Mouse (Mus musculus) intestine, embryonic 16.5 days (tissue): ENCODE data around the gene Cd3eap. TPM values are rescaled to one million over a fixed set of nuclear protein-coding genes. Genes with fewer than 3 reads are reported as not detected.

Experiments
- ATAC-seq: fragments of 200-750 bp; cut with Nextera tagmentation; 2 replicates; pipeline ENCODE4 v1.8.0; 2017; ENCODE audit warnings: moderate TSS enrichment, moderate library complexity
- H3K27ac ChIP-seq: fragments of 300-500 bp; sonication (generic); 2 replicates; pipeline ENCODE4 v1.5.1; 2014; ENCODE audit warnings: mild to moderate bottlenecking, low read length
- H3K27me3 ChIP-seq: fragments of 300-500 bp; sonication (generic); replicated peaks from 2 replicates; pipeline ENCODE4 v1.6.1; 2014; ENCODE audit warnings: low read length, control low read depth, mixed read lengths; ENCODE audit not compliant: control insufficient read depth, insufficient read depth
- H3K36me3 ChIP-seq: fragments of 300-500 bp; sonication (generic); 2 replicates; pipeline ENCODE4 v1.6.1; 2014; ENCODE audit warnings: low read length, control low read depth; ENCODE audit not compliant: control insufficient read depth, insufficient read depth
- H3K4me1 ChIP-seq: fragments of 300-500 bp; sonication (generic); 2 replicates; pipeline ENCODE4 v1.6.1; 2014; ENCODE audit warnings: low read length, control low read depth, mixed read lengths; ENCODE audit not compliant: control insufficient read depth, insufficient read depth
- H3K4me2 ChIP-seq: fragments of 300-500 bp; sonication (generic); 2 replicates; pipeline ENCODE4 v1.6.1; 2014; ENCODE audit warnings: low read depth, low read length, control low read depth
- H3K4me3 ChIP-seq: fragments of 300-500 bp; sonication (generic); 2 replicates; pipeline ENCODE4 v1.5.1; 2014; ENCODE audit warnings: mild to moderate bottlenecking, low read length
- H3K9ac ChIP-seq: fragments of 300-500 bp; sonication (generic); 2 replicates; pipeline ENCODE4 v1.6.1; 2014; ENCODE audit warnings: low read depth, low read length
- H3K9me3 ChIP-seq: fragments of 300-500 bp; sonication (generic); 2 replicates; pipeline ENCODE4 v1.6.1; 2016; ENCODE audit warnings: low read length, control low read depth; ENCODE audit not compliant: control insufficient read depth
- WGBS: fragments of 180-500 bp; shearing (Covaris S2); extraction: QIAGEN DNeasy Blood & Tissue Kit; methylation state at CpG from one replicate; pipeline ENCODE4 v1.1.7; 2014; 5-methylcytosine and 5-hydroxymethylcytosine counted together
- polyA plus RNA-seq: library from polyadenylated mRNA; unstranded; fragments of >200 nt; fragmentation: Nextera tagmentation; extraction: Ambion mirVana; gene quantifications from 2 replicates; pipeline ENCODE4 v1.2.1, GENCODE M21; 2015

The Cd3eap gene
- 19.1 and 24.3 TPM in 2 replicates for polyA plus RNA-seq

DNA sequence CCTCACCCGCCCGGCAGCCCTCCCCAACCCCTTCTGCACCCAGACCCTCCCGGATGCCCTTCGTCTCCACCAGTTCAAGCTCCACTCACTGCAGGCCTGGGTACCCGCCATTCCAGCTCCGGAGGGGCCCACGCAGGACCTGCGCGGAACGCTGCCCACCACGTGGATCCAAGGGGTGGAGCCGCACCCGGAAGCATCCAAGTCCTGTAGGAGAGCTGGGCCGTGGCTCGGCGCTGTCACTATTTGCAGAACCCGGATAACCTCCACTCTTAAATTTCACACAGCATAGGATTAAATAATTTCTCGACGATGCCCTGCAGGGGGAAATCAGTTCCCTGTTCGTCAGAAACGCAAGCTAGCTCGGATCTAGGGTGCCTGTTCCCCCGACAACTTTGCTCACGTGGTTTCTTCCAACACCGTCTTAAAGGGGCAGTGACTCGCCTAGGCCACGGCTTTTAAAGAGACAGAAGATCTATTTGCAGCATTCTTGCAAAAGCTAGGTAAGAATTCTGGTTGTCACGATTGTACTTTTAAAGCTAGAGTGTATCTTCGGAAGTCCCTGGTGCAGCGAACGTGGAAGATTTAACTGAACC lies at the start of gene Cd3eap, which contains the start of gene Ppp1r13l:
Gene Cd3eap (minus strand): TSS at position 185 of the 593 bp plus-strand sequence.
Gene Ppp1r13l (plus strand): TSS at position 451 of the 593 bp plus-strand sequence.
- Histone ChIP-seq H3K4me3 (peak within 1 kb of the TSS; percentile 68), H3K27me3 (no peaks in the 10 kb centered on the region), H3K4me1 (peaks cover 30% of the 10 kb centered on the region), H3K9me3 (no peaks in the 10 kb centered on the region), H3K36me3 (peaks cover 9% of the 10 kb centered on the region; the same call in 1 of the 2 replicates), H3K9ac (peak within 1 kb of the TSS; percentile 73), H3K4me2 (peak within 1 kb of the TSS; percentile 98), H3K27ac (peak within 1 kb of the TSS; percentile 64)
- ATAC-seq: peak; percentile 64
- WGBS: under 1% methylated on average over 31 of the region's 31 CpGs

- ATAC-seq: peak; percentile 54; the same call in 1 of the 2 replicates
- Histone ChIP-seq H3K36me3 (no peaks in the 10 kb centered on the region), H3K4me1 (0 out of 2 replicates have a peak, but pooled peaks cover 3% of the 10 kb centered on the region), H3K27me3 (peaks cover 17% of the 10 kb centered on the region), H3K4me2 (peak overlapping the region; percentile 13; the same call in 1 of the 2 replicates), H3K27ac (no peak overlapping the region), H3K9me3 (0 out of 2 replicates have a peak, but pooled peaks cover 4% of the 10 kb centered on the region), H3K9ac (no peak overlapping the region), H3K4me3 (no peak overlapping the region)
- 2% methylated on average over 19 of the region's 19 CpGs for WGBS
Measured at GRCm38 (mm10) chr7:19405417-19405816, 46.1 kb upstream of the Cd3eap start.

- no peak for ATAC-seq
- H3K27ac ChIP-seq: no peak within 1 kb of the TSS
- 0 out of 2 replicates have a peak, but pooled peaks cover 4% of the 10 kb centered on the region for H3K9me3 ChIP-seq
- H3K4me3 ChIP-seq: peak within 1 kb of the TSS; percentile 70
- H3K4me2 ChIP-seq: peak within 1 kb of the TSS; percentile 99
- peaks cover 8% of the 10 kb centered on the region for H3K4me1 ChIP-seq
- WGBS: 45% methylated on average over 7 of the region's 7 CpGs
- H3K27me3 ChIP-seq: peaks cover 17% of the 10 kb centered on the region
- H3K36me3 ChIP-seq: no peaks in the 10 kb centered on the region
- H3K9ac ChIP-seq: peak within 1 kb of the TSS; percentile 69
Measured at GRCm38 (mm10) chr7:19404476-19404875, 45.2 kb upstream of the Cd3eap start, which contains the start of gene Ckm. Gene Ckm (plus strand): TSS chr7:19404776.

DNA sequence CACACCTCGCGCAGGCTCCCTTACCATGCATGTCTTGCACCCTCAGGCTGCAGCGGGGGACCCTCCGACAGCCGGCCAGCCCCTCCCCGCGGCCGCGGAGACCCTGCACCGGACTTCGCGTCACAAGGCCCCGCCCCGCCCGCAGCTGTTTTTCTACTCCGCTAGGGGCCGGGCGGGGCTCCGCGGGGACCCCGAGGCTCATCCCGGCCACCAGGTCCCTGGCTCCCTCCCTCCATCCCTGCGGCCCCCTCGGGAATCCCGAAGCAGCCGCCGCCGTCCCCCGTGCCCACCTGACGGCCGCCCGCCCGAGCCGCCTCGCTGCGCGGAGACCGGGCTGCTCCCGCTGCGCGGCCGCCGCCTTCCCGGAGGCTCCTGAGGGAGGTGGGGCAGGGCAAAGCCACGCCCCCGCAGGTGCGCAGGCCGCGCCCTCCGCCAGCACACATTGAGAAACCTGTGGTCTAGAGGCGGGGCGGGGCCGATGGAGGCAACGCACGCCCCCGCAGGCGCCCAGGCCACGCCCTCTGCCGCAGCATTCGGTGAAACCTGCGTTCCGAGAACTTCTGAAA lies 44.5 kb upstream of the Cd3eap start, which contains the start of gene Klc3:
Gene Klc3 (minus strand): TSS at position 374 of the 566 bp plus-strand sequence.
- Histone ChIP-seq H3K4me3 (peak within 1 kb of the TSS; percentile 70), H3K27me3 (peaks cover 17% of the 10 kb centered on the region), H3K9me3 (0 out of 2 replicates have a peak, but pooled peaks cover 4% of the 10 kb centered on the region), H3K4me2 (peak within 1 kb of the TSS; percentile 99), H3K36me3 (no peaks in the 10 kb centered on the region), H3K27ac (no peak within 1 kb of the TSS), H3K9ac (peak within 1 kb of the TSS; percentile 69), H3K4me1 (peaks cover 11% of the 10 kb centered on the region)
- under 1% methylated on average over 62 of the region's 62 CpGs for WGBS
- ATAC-seq: peak; percentile 86

GRCm38 (mm10) chr7:19402535-19403112 lies 43.3 kb upstream of the Cd3eap start:
- ATAC-seq: no peak
- Histone ChIP-seq H3K27me3 (peaks cover 17% of the 10 kb centered on the region), H3K4me2 (no peak overlapping the region), H3K4me3 (no peak overlapping the region), H3K9ac (no peak overlapping the region), H3K9me3 (0 out of 2 replicates have a peak, but pooled peaks cover 4% of the 10 kb centered on the region), H3K27ac (no peak overlapping the region), H3K36me3 (no peaks in the 10 kb centered on the region), H3K4me1 (peaks cover 11% of the 10 kb centered on the region)
- WGBS: 84% methylated on average over 9 of the region's 9 CpGs

DNA sequence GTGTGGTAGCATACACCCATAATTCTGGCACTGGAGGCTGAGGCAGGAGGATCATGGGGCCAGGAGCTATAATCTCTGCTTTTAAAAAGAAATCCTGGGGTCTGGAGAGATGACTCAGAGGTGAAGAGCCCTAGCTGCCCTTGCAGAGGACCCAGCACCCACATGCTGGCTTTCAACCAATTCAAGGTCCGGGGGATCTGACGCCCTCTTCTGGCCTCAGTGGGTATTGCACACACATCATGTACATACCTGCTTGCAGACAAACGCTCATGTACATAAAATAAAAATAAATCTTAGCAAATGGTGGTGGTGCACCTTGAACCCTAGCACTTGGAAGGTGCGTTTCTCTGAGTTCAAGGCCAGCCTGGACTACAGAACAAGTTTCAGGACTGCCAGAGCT lies 41.7 kb upstream of the Cd3eap start:
- Histone ChIP-seq H3K4me1 (peaks cover 11% of the 10 kb centered on the region), H3K36me3 (no peaks in the 10 kb centered on the region), H3K9ac (no peak overlapping the region), H3K9me3 (0 out of 2 replicates have a peak, but pooled peaks cover 4% of the 10 kb centered on the region), H3K4me3 (no peak overlapping the region), H3K27ac (no peak overlapping the region), H3K4me2 (no peak overlapping the region), H3K27me3 (peaks cover 17% of the 10 kb centered on the region)
- WGBS: 81% methylated on average over 4 of the region's 4 CpGs
- ATAC-seq: no peak

DNA sequence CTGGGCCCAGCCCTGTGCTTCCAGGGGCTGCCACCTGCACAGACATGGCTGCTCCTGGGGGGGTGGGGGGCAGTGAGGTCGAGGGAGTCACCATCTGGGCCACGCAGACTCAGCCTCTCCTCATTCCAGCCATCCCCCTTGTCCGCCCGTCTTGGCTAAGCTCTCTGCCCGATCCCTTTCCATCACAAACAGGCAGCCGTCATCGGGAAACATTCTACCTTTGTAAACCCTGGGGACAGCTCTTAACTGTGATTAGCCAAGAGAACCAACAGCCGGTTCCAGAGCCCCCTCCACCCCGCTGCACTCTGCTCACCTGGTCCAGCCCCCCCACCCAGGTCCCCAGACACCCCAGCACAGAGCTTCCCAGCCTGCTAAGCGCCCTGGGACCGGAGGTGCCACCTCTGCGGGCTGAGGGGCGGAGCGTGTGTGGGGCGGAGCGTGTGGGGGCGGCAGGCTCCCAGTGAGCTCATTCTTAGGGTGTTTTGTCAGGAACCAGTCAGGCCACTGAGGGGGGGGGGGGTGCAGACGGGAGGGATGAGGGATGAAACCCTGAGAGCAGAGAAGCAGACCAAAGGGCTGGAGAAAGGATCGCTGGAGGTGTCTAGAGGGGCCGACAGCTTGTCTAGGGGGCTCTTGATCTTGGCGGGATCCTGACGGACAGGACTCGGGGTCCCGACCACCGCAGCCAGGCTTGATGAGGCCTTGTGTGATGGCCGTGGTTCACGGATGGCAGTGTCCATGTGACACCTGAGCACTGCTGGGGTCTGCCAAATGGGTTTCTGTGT lies 40.4 kb upstream of the Cd3eap start:
- H3K27ac ChIP-seq: no peak overlapping the region

DNA sequence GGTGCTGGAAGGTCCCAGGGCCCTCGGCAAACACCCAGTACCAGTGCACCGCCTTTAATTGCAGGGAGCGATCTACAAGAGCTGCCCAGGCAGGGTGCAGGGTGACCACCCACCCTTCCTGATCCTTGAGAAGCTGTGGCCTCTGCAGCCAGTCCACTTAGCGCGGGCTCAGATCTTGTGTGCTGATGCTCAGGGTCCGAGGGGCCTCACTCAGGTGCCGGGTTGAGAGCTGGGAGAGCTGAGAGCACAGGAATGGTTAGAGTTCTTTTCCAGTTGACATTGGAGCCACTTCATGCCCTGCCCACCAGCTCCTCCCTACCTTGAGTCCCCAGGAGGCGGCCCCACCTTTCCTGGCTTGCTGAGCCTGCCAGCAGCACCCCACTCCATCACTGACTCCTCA lies 35.2 kb upstream of the Cd3eap start:
- no peak overlapping the region for H3K27ac ChIP-seq
- no peaks in the 10 kb centered on the region for H3K27me3 ChIP-seq
- no peak overlapping the region for H3K9ac ChIP-seq
- 84% methylated on average over 8 of the region's 8 CpGs for WGBS
- H3K36me3 ChIP-seq: peaks cover 26% of the 10 kb centered on the region
- ATAC-seq: no peak
- H3K4me1 ChIP-seq: peaks cover 3% of the 10 kb centered on the region
- H3K9me3 ChIP-seq: no peaks in the 10 kb centered on the region
- no peak overlapping the region for H3K4me3 ChIP-seq
- no peak overlapping the region for H3K4me2 ChIP-seq

More for the DNA sequence above, 40.4 kb upstream of the Cd3eap start:
- 0 out of 2 replicates have a peak, but pooled peaks cover 4% of the 10 kb centered on the region for H3K9me3 ChIP-seq
- peak overlapping the region; percentile 49 for H3K9ac ChIP-seq
- H3K4me3 ChIP-seq: peak overlapping the region; percentile 34
- H3K4me1 ChIP-seq: peaks cover 11% of the 10 kb centered on the region
- 4% methylated on average over 27 of the region's 27 CpGs for WGBS
- no peaks in the 10 kb centered on the region for H3K36me3 ChIP-seq
- ATAC-seq: peak; percentile 51; the same call in 1 of the 2 replicates
- peaks cover 16% of the 10 kb centered on the region for H3K27me3 ChIP-seq
- peak overlapping the region; percentile 67 for H3K4me2 ChIP-seq
